Mouse (Mus musculus): ENCODE measurements at regions not wholly inside any gene's neighbourhood (a gene's known extent, or its start where the extent isn't known, plus 50 kb on each side); places are given as distances from the start of the nearest gene placed in this dataset.

DNA sequence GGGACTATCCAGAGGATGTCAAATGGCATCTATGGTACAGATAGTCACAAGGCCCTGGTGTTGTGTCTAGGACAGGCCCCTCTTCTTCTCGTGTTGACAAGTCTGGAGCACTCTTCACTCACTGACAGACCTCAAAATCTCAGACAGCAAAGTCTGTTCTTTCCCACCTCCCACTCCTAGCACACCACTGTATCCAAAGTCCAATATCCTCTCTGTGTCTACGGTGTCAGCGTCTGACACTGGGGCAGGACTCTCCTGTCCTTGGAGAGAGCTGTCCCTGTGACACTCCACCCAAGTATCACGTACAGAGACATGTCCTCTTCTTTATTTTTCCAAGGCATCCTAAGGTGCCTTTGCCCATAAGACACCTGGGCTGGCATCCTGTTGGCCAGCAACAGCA is 139.0 kb upstream of the Nsun2 start:
- DNase-seq (no peak), ATAC-seq (ENCODE audit: low FRiP score, low TSS enrichment) (no peak)
- Histone ChIP-seq H3K27me3 (ENCODE audit: control insufficient read depth, insufficient read depth, low read length) (no peaks in the 10 kb centered on the region), H3K9me3 (ENCODE audit: control insufficient read depth, low read length) (no peaks in the 10 kb centered on the region), H3K36me3 (ENCODE audit: control insufficient read depth, insufficient read depth, low read length) (no peaks in the 10 kb centered on the region), H3K9ac (replicated peaks; ENCODE audit: low read length) (no peak overlapping the region), H3K4me3 (replicated peaks; ENCODE audit: low read depth, low read length) (no peak overlapping the region), H3K4me2 (ENCODE audit: low read length) (no peak overlapping the region), H3K4me1 (ENCODE audit: control insufficient read depth, insufficient read depth, low read length) (no peaks in the 10 kb centered on the region), H3K27ac (replicated peaks; ENCODE audit: low read depth, low read length) (no peak overlapping the region)
- WGBS = 88% methylated on average over 4 of the region's 4 CpGs

- ATAC-seq (ENCODE audit: low FRiP score, low TSS enrichment) (no peak), DNase-seq (no peak)
- no peaks in the 10 kb centered on the region for H3K9me3 ChIP-seq (ENCODE audit: control insufficient read depth, low read length)
- no peak overlapping the region for H3K4me3 ChIP-seq (replicated peaks; ENCODE audit: low read depth, low read length)
- H3K4me2 ChIP-seq (ENCODE audit: low read length) = no peak overlapping the region
- H3K27me3 ChIP-seq (ENCODE audit: control insufficient read depth, insufficient read depth, low read length) = no peaks in the 10 kb centered on the region
- no peaks in the 10 kb centered on the region for H3K4me1 ChIP-seq (ENCODE audit: control insufficient read depth, insufficient read depth, low read length)
- WGBS = 94% methylated on average over 1 of the region's 1 CpGs
- H3K27ac ChIP-seq (replicated peaks; ENCODE audit: low read depth, low read length) = no peak overlapping the region
- no peak overlapping the region for H3K9ac ChIP-seq (replicated peaks; ENCODE audit: low read length)
- H3K36me3 ChIP-seq (ENCODE audit: control insufficient read depth, insufficient read depth, low read length) = no peaks in the 10 kb centered on the region
Measured at GRCm38 (mm10) chr13:69410359-69410758, 123.2 kb upstream of the Nsun2 start.

- H3K36me3 ChIP-seq (ENCODE audit: control insufficient read depth, insufficient read depth, low read length) = no peaks in the 10 kb centered on the region
- H3K9ac ChIP-seq (replicated peaks; ENCODE audit: low read length) = no peak overlapping the region
- no peaks in the 10 kb centered on the region for H3K27me3 ChIP-seq (ENCODE audit: control insufficient read depth, insufficient read depth, low read length)
- H3K4me1 ChIP-seq (ENCODE audit: control insufficient read depth, insufficient read depth, low read length) = no peaks in the 10 kb centered on the region
- H3K4me3 ChIP-seq (replicated peaks; ENCODE audit: low read depth, low read length) = no peak overlapping the region
- H3K27ac ChIP-seq (replicated peaks; ENCODE audit: low read depth, low read length) = no peak overlapping the region
- 85% methylated on average over 7 of the region's 7 CpGs for WGBS
- no peak for DNase-seq
- no peak overlapping the region for H3K4me2 ChIP-seq (ENCODE audit: low read length)
- no peaks in the 10 kb centered on the region for H3K9me3 ChIP-seq (ENCODE audit: control insufficient read depth, low read length)
- no peak for ATAC-seq (ENCODE audit: low FRiP score, low TSS enrichment)
Measured at GRCm38 (mm10) chr13:69414813-69415212, 118.7 kb upstream of the Nsun2 start.

DNA sequence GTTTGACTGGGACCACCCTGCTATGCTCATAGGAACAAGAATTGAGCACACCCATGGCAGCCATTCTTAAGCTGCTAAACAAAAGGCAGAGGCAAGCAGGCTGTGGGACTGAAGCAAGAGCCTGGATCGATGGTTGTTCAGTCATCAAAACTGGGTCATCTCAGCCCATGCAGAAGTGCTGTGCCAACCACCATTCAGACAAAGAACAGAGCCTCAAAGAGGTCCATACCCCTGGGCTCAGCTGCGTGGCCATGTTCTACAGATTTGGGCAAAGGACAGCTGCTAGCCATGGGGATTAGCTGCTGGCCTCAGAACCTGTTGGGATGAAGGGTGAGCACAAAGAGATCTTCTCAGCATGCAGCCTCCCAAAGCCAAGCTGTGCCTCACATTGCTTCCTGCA is 116.8 kb upstream of the Nsun2 start:
- Histone ChIP-seq H3K4me3 (replicated peaks; ENCODE audit: low read depth, low read length) (no peak overlapping the region), H3K9ac (replicated peaks; ENCODE audit: low read length) (no peak overlapping the region), H3K4me1 (ENCODE audit: control insufficient read depth, insufficient read depth, low read length) (no peaks in the 10 kb centered on the region), H3K27ac (replicated peaks; ENCODE audit: low read depth, low read length) (no peak overlapping the region), H3K4me2 (ENCODE audit: low read length) (no peak overlapping the region), H3K27me3 (ENCODE audit: control insufficient read depth, insufficient read depth, low read length) (no peaks in the 10 kb centered on the region), H3K36me3 (ENCODE audit: control insufficient read depth, insufficient read depth, low read length) (no peaks in the 10 kb centered on the region), H3K9me3 (ENCODE audit: control insufficient read depth, low read length) (no peaks in the 10 kb centered on the region)
- 43% methylated on average over 2 of the region's 2 CpGs for WGBS
- ATAC-seq (ENCODE audit: low FRiP score, low TSS enrichment) = no peak
- DNase-seq = no peak

DNA sequence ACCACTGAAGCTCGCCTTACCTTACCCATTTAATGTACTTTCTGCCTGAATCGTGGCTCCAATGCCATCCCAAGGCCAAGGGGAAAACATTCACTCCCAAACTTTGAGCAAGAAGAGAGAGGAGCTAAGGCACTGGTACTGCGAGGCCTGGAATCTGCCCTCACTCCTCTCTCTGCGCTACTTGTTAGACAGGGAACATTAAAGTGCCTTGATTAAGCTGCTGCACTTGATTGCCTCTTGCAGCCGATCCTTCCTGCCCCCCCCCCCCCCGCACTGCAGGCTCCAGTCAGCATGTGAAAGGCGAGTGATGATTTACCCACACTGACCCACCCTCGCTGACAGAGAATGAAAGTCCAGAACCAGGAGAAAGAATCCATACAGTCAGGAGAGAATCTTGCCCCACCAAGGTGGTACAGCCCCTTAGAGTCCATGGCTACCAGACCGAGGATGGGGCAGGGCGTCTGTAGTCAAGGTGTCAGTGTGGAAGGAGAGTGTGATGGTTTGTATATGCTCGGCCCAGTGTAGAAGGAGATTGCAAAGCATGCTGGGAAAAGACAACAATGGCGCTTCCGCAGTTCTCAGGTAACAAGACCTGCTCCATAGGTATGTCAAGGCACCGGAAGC is 115.6 kb upstream of the Nsun2 start:
- no peaks in the 10 kb centered on the region for H3K27me3 ChIP-seq (ENCODE audit: control insufficient read depth, insufficient read depth, low read length)
- H3K4me1 ChIP-seq (ENCODE audit: control insufficient read depth, insufficient read depth, low read length) = 0 out of 2 replicates have a peak, but pooled peaks cover 3% of the 10 kb centered on the region
- H3K4me2 ChIP-seq (ENCODE audit: low read length) = no peak overlapping the region
- WGBS = 83% methylated on average over 14 of the region's 14 CpGs
- DNase-seq = no peak
- H3K36me3 ChIP-seq (ENCODE audit: control insufficient read depth, insufficient read depth, low read length) = no peaks in the 10 kb centered on the region
- no peaks in the 10 kb centered on the region for H3K9me3 ChIP-seq (ENCODE audit: control insufficient read depth, low read length)
- no peak overlapping the region for H3K27ac ChIP-seq (replicated peaks; ENCODE audit: low read depth, low read length)
- H3K4me3 ChIP-seq (replicated peaks; ENCODE audit: low read depth, low read length) = no peak overlapping the region
- ATAC-seq (ENCODE audit: low FRiP score, low TSS enrichment) = no peak
- no peak overlapping the region for H3K9ac ChIP-seq (replicated peaks; ENCODE audit: low read length)

DNA sequence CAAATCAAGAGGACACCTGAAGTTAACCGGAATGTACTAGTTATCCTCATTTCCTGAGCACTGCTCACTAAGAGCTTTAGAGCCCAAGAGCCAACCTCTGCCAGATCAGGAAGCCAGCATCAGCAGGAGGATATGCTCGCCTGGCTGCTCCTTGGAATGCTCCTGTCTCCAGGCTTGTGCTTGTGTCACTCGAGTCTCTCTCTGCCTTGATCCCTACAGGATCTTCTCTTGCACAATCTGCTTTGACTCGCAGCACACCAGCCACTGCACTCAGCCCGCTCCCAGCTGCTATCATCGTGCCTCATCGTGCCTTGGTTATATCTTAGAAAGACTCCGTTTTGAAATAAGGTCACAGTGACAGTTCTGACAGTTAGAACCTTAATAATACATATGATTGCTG is 113.4 kb upstream of the Nsun2 start:
- H3K4me2 ChIP-seq (ENCODE audit: low read length) = no peak overlapping the region
- DNase-seq (no peak), ATAC-seq (ENCODE audit: low FRiP score, low TSS enrichment) (no peak)
- H3K9ac ChIP-seq (replicated peaks; ENCODE audit: low read length) = no peak overlapping the region
- H3K4me3 ChIP-seq (replicated peaks; ENCODE audit: low read depth, low read length) = no peak overlapping the region
- 0 out of 2 replicates have a peak, but pooled peaks cover 3% of the 10 kb centered on the region for H3K4me1 ChIP-seq (ENCODE audit: control insufficient read depth, insufficient read depth, low read length)
- H3K9me3 ChIP-seq (ENCODE audit: control insufficient read depth, low read length) = no peaks in the 10 kb centered on the region
- no peak overlapping the region for H3K27ac ChIP-seq (replicated peaks; ENCODE audit: low read depth, low read length)
- no peaks in the 10 kb centered on the region for H3K27me3 ChIP-seq (ENCODE audit: control insufficient read depth, insufficient read depth, low read length)
- H3K36me3 ChIP-seq (ENCODE audit: control insufficient read depth, insufficient read depth, low read length) = no peaks in the 10 kb centered on the region
- WGBS = 87% methylated on average over 8 of the region's 8 CpGs

GRCm38 (mm10) chr13:69421966-69422365 is 111.6 kb upstream of the Nsun2 start:
- peak; percentile 35 for DNase-seq
- H3K9ac ChIP-seq (replicated peaks; ENCODE audit: low read length) = no peak overlapping the region
- H3K36me3 ChIP-seq (ENCODE audit: control insufficient read depth, insufficient read depth, low read length) = no peaks in the 10 kb centered on the region

DNA sequence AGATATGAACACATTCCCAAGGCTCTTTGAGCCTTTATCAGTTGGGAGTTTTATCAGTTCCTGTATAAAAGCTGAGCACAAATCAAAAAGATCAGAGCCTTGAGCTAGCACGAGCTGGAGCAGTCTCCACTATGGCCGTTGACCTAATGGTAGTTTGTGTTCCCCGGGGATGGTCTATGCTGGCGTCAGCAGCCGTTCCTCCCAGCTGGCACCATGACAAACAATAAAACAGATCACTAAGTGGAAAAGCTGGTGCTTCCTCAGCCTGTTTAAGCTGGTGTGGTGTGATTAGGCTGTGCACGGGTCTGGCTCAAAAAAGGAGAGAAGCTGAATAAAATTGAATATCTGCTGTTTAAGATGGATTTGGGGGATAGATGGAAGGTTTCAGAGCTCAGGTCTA is 107.4 kb upstream of the Nsun2 start:
- Histone ChIP-seq H3K4me3 (replicated peaks; ENCODE audit: low read depth, low read length) (no peak overlapping the region), H3K27me3 (ENCODE audit: control insufficient read depth, insufficient read depth, low read length) (no peaks in the 10 kb centered on the region), H3K27ac (replicated peaks; ENCODE audit: low read depth, low read length) (peak overlapping the region; percentile 5; the same call in 1 of the 2 replicates), H3K9ac (replicated peaks; ENCODE audit: low read length) (no peak overlapping the region), H3K9me3 (ENCODE audit: control insufficient read depth, low read length) (no peaks in the 10 kb centered on the region), H3K4me2 (ENCODE audit: low read length) (no peak overlapping the region), H3K36me3 (ENCODE audit: control insufficient read depth, insufficient read depth, low read length) (no peaks in the 10 kb centered on the region), H3K4me1 (ENCODE audit: control insufficient read depth, insufficient read depth, low read length) (peaks cover 9% of the 10 kb centered on the region; the same call in 1 of the 2 replicates)
- ATAC-seq (ENCODE audit: low FRiP score, low TSS enrichment) = no peak
- 42% methylated on average over 6 of the region's 6 CpGs for WGBS
- peak; percentile 55 for DNase-seq

More at GRCm38 (mm10) chr13:69421966-69422365, 111.6 kb upstream of the Nsun2 start:
- no peak for ATAC-seq (ENCODE audit: low FRiP score, low TSS enrichment)
- Histone ChIP-seq H3K4me1 (ENCODE audit: control insufficient read depth, insufficient read depth, low read length) (0 out of 2 replicates have a peak, but pooled peaks cover 3% of the 10 kb centered on the region), H3K27me3 (ENCODE audit: control insufficient read depth, insufficient read depth, low read length) (no peaks in the 10 kb centered on the region), H3K4me3 (replicated peaks; ENCODE audit: low read depth, low read length) (no peak overlapping the region), H3K27ac (replicated peaks; ENCODE audit: low read depth, low read length) (no peak overlapping the region), H3K9me3 (ENCODE audit: control insufficient read depth, low read length) (no peaks in the 10 kb centered on the region), H3K4me2 (ENCODE audit: low read length) (no peak overlapping the region)

GRCm38 (mm10) chr13:69429596-69429995 is 104.0 kb upstream of the Nsun2 start:
- Histone ChIP-seq H3K9me3 (ENCODE audit: control insufficient read depth, low read length) (no peaks in the 10 kb centered on the region), H3K4me3 (replicated peaks; ENCODE audit: low read depth, low read length) (no peak overlapping the region), H3K27ac (replicated peaks; ENCODE audit: low read depth, low read length) (peak overlapping the region; percentile 49), H3K36me3 (ENCODE audit: control insufficient read depth, insufficient read depth, low read length) (no peaks in the 10 kb centered on the region), H3K27me3 (ENCODE audit: control insufficient read depth, insufficient read depth, low read length) (no peaks in the 10 kb centered on the region), H3K4me2 (ENCODE audit: low read length) (no peak overlapping the region), H3K4me1 (ENCODE audit: control insufficient read depth, insufficient read depth, low read length) (peaks cover 7% of the 10 kb centered on the region; the same call in 1 of the 2 replicates), H3K9ac (replicated peaks; ENCODE audit: low read length) (no peak overlapping the region)
- WGBS = 12% methylated on average over 5 of the region's 5 CpGs
- ATAC-seq (ENCODE audit: low FRiP score, low TSS enrichment) (peak; percentile 73; the same call in 1 of the 2 replicates), DNase-seq (peak; percentile 55)

Measured in midbrain, embryonic 14.5 days (tissue).